Mouse (Mus musculus): ENCODE measurements around the gene Ube4b. TPM values are rescaled to one million over a fixed set of nuclear protein-coding genes. Genes with fewer than 3 reads are reported as not detected.

Gene Ube4b
- polyA plus RNA-seq, 1 experiment = 95.4 TPM

GRCm38 (mm10) chr4:149307596-149308490 lies 118.7 kb downstream of the Ube4b start, which contains the start of gene Kif1b:
Gene Kif1b (minus strand): TSS chr4:149307693.
- DNase-seq (ENCODE audit: extremely low spot score in 1 of 2, low spot score in 1 of 2) = peak; percentile 96 to 100

- peak; percentile 48 to 74 for DNase-seq (ENCODE audit: extremely low spot score in 1 of 2, low spot score in 1 of 2)
Measured at GRCm38 (mm10) chr4:149306712-149307595, 119.6 kb downstream of the Ube4b start.

GRCm38 (mm10) chr4:149305761-149306711 lies 120.5 kb downstream of the Ube4b start:
- no peak for DNase-seq (ENCODE audit: extremely low spot score in 1 of 2, low spot score in 1 of 2)

GRCm38 (mm10) chr4:149304466-149304865 lies 122.1 kb downstream of the Ube4b start:
- DNase-seq (ENCODE audit: extremely low spot score in 1 of 2, low spot score in 1 of 2) = no peak

GRCm38 (mm10) chr4:149303502-149303901 lies 123.0 kb downstream of the Ube4b start:
- DNase-seq (ENCODE audit: extremely low spot score in 1 of 2, low spot score in 1 of 2) = no peak

- no peak for DNase-seq (ENCODE audit: extremely low spot score in 1 of 2, low spot score in 1 of 2)
Measured at GRCm38 (mm10) chr4:149302751-149303150, 123.8 kb downstream of the Ube4b start.

GRCm38 (mm10) chr4:149302136-149302535 lies 124.4 kb downstream of the Ube4b start:
- no peak for DNase-seq (ENCODE audit: extremely low spot score in 1 of 2, low spot score in 1 of 2)

- DNase-seq (ENCODE audit: extremely low spot score in 1 of 2, low spot score in 1 of 2) = no peak
Measured at GRCm38 (mm10) chr4:149296501-149296900, 130.0 kb downstream of the Ube4b start.

GRCm38 (mm10) chr4:149292984-149293383 lies 133.6 kb downstream of the Ube4b start:
- no peak for DNase-seq (ENCODE audit: extremely low spot score in 1 of 2, low spot score in 1 of 2)

GRCm38 (mm10) chr4:149291061-149291460 lies 135.5 kb downstream of the Ube4b start:
- no peak for DNase-seq (ENCODE audit: extremely low spot score in 1 of 2, low spot score in 1 of 2)

GRCm38 (mm10) chr4:149290157-149290750 lies 136.3 kb downstream of the Ube4b start:
- no peak for DNase-seq (ENCODE audit: extremely low spot score in 1 of 2, low spot score in 1 of 2)

GRCm38 (mm10) chr4:149286287-149287137 lies 140.0 kb downstream of the Ube4b start:
- no peak for DNase-seq (ENCODE audit: extremely low spot score in 1 of 2, low spot score in 1 of 2)

- DNase-seq (ENCODE audit: extremely low spot score in 1 of 2, low spot score in 1 of 2) = no peak
Measured at GRCm38 (mm10) chr4:149285691-149286090, 140.9 kb downstream of the Ube4b start.

GRCm38 (mm10) chr4:149283018-149283417 lies 143.5 kb downstream of the Ube4b start:
- no peak for DNase-seq (ENCODE audit: extremely low spot score in 1 of 2, low spot score in 1 of 2)

GRCm38 (mm10) chr4:149282025-149282738 lies 144.4 kb downstream of the Ube4b start:
- no peak for DNase-seq (ENCODE audit: extremely low spot score in 1 of 2, low spot score in 1 of 2)
